Mouse (Mus musculus) hindbrain, embryonic 13.5 days (tissue): ENCODE results near the gene Prrx1. TPM values are rescaled to one million over a fixed set of nuclear protein-coding genes. Genes with fewer than 3 reads are reported as not detected.

Experiments used
- ATAC-seq: fragments of 200-750 bp; cut with Nextera tagmentation; 2 replicates; pipeline ENCODE4 v1.8.0; 2017; ENCODE audit warnings: moderate TSS enrichment; ENCODE audit not compliant: low FRiP score
- H3K27ac ChIP-seq: fragments of 300-500 bp; sonication (generic); 2 replicates; pipeline ENCODE4 v1.5.1; 2015; ENCODE audit warnings: inconsistent platforms, mild to moderate bottlenecking, moderate library complexity
- H3K27me3 ChIP-seq: fragments of 300-500 bp; sonication (generic); 2 replicates; pipeline ENCODE4 v1.6.1; 2015; ENCODE audit warnings: mild to moderate bottlenecking, inconsistent platforms
- H3K36me3 ChIP-seq: fragments of 300-500 bp; sonication (generic); 2 replicates; pipeline ENCODE4 v1.6.1; 2015; ENCODE audit warnings: mild to moderate bottlenecking, inconsistent platforms
- H3K4me1 ChIP-seq: fragments of 300-500 bp; sonication (generic); replicated peaks from 2 replicates; pipeline ENCODE4 v1.6.1; 2015; ENCODE audit warnings: inconsistent platforms
- H3K4me2 ChIP-seq: fragments of 300-500 bp; sonication (generic); 2 replicates; pipeline ENCODE4 v1.6.1; 2015; ENCODE audit warnings: inconsistent platforms, mild to moderate bottlenecking, moderate library complexity
- H3K4me3 ChIP-seq: fragments of 300-500 bp; sonication (generic); 2 replicates; pipeline ENCODE4 v1.5.1; 2015; ENCODE audit warnings: mild to moderate bottlenecking, inconsistent platforms
- H3K9ac ChIP-seq: fragments of 300-500 bp; sonication (generic); 2 replicates; pipeline ENCODE4 v1.6.1; 2015; ENCODE audit warnings: mild to moderate bottlenecking, inconsistent platforms
- H3K9me3 ChIP-seq: fragments of 300-500 bp; sonication (generic); 2 replicates; pipeline ENCODE4 v1.6.1; 2016; ENCODE audit warnings: inconsistent platforms
- WGBS: fragments of 180-500 bp; shearing (Covaris S2); methylation state at CpG from one replicate; pipeline ENCODE4 v1.1.7; 2015; 5-methylcytosine and 5-hydroxymethylcytosine counted together
- polyA plus RNA-seq: library from polyadenylated mRNA; unstranded; fragments of >200 nt; fragmentation: Nextera tagmentation; extraction: Ambion mirVana; gene quantifications from 2 replicates; pipeline ENCODE4 v1.2.1, GENCODE M21; 2015

The Prrx1 gene
- polyA plus RNA-seq, 1 experiment from 2014 or later = 6.4 TPM

DNA sequence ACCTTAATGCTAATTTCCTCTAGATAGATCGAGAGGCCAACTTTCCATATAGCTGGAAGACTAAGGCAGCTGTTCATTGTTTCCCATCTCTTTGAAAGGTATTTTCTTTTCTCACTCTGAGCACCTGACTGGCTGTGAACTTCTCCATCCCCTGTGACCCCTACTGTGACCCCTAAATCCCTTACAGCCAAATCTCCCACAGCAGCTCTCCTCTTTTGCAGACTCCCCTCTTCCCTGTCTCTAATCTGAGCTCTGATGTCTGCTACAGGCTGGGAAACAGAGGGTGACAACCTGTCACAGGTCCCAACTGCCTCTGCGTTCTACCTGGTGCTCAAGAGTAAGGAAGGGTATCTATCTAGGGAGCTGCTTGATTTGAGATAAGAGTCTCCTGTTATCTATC is 4.0 kb downstream of the Prrx1 start:
- Histone ChIP-seq H3K4me2 (no peak overlapping the region), H3K9ac (no peak overlapping the region), H3K27me3 (peaks cover 99% of the 10 kb centered on the region), H3K9me3 (no peaks in the 10 kb centered on the region), H3K27ac (no peak overlapping the region), H3K4me1 (peaks cover 37% of the 10 kb centered on the region), H3K4me3 (0 out of 2 replicates have a peak overlapping the region, but pooled peaks have one; percentile 14), H3K36me3 (no peaks in the 10 kb centered on the region)
- WGBS = 7% methylated on average over 2 of the region's 2 CpGs
- ATAC-seq = no peak

DNA sequence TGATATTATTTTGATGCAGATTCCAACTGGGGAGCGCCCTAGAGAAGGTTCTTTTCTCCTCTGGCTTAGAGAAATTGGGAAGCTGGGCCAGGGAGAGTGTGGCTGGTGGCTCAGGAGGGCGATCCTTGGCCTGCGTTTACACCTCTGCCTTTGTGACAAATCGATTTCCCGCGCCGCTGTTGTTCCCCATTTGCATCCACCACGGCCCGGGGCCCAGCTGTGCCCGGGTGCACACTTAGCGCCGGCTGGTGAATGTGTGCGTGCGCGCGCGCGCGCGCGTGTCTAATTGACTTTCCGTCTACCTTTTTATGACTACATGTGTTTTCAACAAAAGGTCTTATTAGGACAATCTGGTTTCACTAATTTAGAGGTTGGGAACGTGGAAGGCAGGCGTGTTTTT is 4.9 kb downstream of the Prrx1 start:
- H3K4me1 ChIP-seq = peaks cover 29% of the 10 kb centered on the region
- H3K4me2 ChIP-seq = peak overlapping the region; percentile 50
- no peak overlapping the region for H3K27ac ChIP-seq
- peak overlapping the region; percentile 29; the same call in 1 of the 2 replicates for H3K9ac ChIP-seq
- ATAC-seq = no peak
- WGBS = under 1% methylated on average over 24 of the region's 24 CpGs
- H3K36me3 ChIP-seq = no peaks in the 10 kb centered on the region
- peak overlapping the region; percentile 28 for H3K4me3 ChIP-seq
- H3K9me3 ChIP-seq = no peaks in the 10 kb centered on the region
- H3K27me3 ChIP-seq = peaks cover 96% of the 10 kb centered on the region

DNA sequence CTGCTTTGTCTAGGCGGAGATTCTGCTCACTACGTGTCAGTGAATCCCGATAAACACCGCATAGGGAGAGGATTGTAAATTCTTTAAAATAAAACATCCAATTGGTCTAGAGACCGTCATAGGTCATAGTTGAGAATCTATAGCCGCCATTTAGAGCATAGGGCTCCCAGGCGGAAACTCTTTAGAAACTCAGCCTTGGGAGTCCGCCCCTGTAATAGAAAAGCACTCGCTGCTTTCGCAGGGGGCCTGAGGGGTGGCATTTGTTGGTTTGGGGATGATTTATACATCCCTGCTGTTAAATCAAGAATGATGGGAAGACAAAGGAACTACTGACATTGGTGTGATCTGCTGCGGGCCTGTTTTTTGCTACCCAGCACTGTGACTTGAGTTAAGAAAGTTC is 5.8 kb downstream of the Prrx1 start:
- peaks cover 20% of the 10 kb centered on the region for H3K4me1 ChIP-seq
- H3K36me3 ChIP-seq = no peaks in the 10 kb centered on the region
- no peak overlapping the region for H3K9ac ChIP-seq
- peaks cover 94% of the 10 kb centered on the region for H3K27me3 ChIP-seq
- no peaks in the 10 kb centered on the region for H3K9me3 ChIP-seq
- WGBS = 9% methylated on average over 11 of the region's 11 CpGs
- no peak overlapping the region for H3K27ac ChIP-seq
- H3K4me3 ChIP-seq = no peak overlapping the region
- no peak overlapping the region for H3K4me2 ChIP-seq
- no peak for ATAC-seq

DNA sequence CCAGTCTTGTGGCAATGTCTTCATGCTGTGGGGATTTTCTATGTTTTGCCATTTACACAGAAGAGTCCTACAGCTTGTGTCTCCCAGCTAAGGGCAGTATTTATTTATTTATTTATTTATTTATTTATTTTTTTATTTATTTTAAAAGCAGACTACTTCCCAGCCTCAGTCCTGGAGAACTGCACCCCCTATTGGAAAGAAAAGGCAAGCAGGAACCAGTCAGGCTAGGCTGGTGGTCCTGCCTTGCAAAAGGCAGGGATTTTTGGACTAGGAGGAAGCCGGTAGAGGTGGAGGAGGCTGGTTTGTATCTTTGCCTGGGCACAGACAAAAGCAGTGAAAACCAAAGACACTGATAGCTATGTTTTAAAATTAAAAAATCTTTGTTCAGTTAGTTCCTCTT is 7.6 kb downstream of the Prrx1 start:
- H3K36me3 ChIP-seq = no peaks in the 10 kb centered on the region
- no peak overlapping the region for H3K27ac ChIP-seq
- peaks cover 5% of the 10 kb centered on the region; the same call in 1 of the 2 replicates for H3K4me1 ChIP-seq
- no peak overlapping the region for H3K4me3 ChIP-seq
- 31% methylated on average over 1 of the region's 1 CpGs for WGBS
- H3K27me3 ChIP-seq = peaks cover 80% of the 10 kb centered on the region
- no peak for ATAC-seq
- H3K9ac ChIP-seq = no peak overlapping the region
- H3K4me2 ChIP-seq = no peak overlapping the region
- H3K9me3 ChIP-seq = no peaks in the 10 kb centered on the region

DNA sequence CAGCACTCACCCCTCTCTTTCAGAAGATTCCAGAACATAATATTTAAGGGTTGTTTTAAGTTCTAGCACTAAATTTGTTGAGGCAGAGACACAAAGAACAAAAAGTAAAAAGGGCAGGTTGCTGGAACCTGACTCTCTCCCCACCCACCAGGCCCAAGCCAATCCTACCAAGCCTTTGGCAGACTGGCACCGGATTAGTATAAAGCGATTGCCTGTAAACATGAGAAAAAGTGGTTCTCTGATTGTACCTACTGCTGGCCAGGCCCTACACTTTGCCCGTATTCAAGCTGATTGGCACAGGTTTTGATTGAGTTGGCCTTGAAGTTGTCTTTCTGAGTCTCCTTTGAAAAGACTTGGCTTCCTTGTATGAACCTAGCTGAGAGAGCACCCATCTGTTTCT is 8.7 kb downstream of the Prrx1 start:
- no peak overlapping the region for H3K9ac ChIP-seq
- H3K4me2 ChIP-seq = no peak overlapping the region
- no peaks in the 10 kb centered on the region for H3K9me3 ChIP-seq
- peaks cover 69% of the 10 kb centered on the region for H3K27me3 ChIP-seq
- H3K4me3 ChIP-seq = no peak overlapping the region
- no peaks in the 10 kb centered on the region for H3K36me3 ChIP-seq
- ATAC-seq = no peak
- WGBS = 95% methylated on average over 3 of the region's 3 CpGs
- no peak overlapping the region for H3K27ac ChIP-seq
- H3K4me1 ChIP-seq = peaks cover 5% of the 10 kb centered on the region; the same call in 1 of the 2 replicates

DNA sequence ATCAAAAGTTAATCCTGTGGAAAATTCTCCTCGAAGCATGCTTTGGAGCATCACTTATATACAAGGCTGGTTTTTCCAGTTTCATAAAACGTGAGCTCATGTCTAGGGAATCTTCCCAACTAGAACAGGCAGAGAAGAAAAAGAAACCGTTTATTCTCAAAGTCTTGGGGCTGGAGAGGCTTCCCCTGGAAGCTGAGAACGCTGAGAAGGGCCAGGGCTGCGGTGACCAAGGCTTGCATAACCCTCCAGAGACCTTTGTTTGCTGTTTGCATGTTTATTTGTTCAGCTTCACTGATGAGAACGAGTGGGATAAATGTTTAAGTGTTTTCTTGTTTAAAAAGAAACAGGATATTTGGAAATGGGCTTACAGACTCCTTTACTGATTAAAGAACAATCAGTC is 11.2 kb downstream of the Prrx1 start:
- H3K4me3 ChIP-seq = no peak overlapping the region
- peaks cover 44% of the 10 kb centered on the region for H3K27me3 ChIP-seq
- H3K9ac ChIP-seq = no peak overlapping the region
- H3K4me1 ChIP-seq = no peaks in the 10 kb centered on the region
- H3K27ac ChIP-seq = no peak overlapping the region
- H3K36me3 ChIP-seq = no peaks in the 10 kb centered on the region
- H3K4me2 ChIP-seq = no peak overlapping the region
- no peak for ATAC-seq
- WGBS = 53% methylated on average over 6 of the region's 6 CpGs
- H3K9me3 ChIP-seq = no peaks in the 10 kb centered on the region

DNA sequence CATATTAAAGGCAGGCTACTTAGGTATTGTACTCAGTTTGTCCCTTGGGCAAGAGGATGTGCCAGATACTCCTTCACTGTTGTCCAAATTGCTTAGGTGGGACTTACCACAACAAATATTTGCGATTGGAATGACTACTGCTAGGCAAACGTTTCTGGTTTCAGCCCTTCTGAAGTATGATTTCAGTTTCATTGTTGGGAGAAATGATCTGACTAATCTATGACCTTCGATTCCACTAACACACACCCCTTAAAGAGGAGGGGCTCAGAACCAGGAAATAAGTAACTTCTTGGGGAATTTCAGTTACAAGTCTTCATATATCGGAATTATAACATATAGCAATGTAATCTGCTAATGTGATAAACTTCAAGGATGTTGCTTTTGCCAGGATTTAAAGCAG is 20.4 kb downstream of the Prrx1 start:
- no peak overlapping the region for H3K9ac ChIP-seq
- no peak for ATAC-seq
- no peaks in the 10 kb centered on the region for H3K27me3 ChIP-seq
- H3K9me3 ChIP-seq = no peaks in the 10 kb centered on the region
- WGBS = 92% methylated on average over 4 of the region's 4 CpGs
- no peak overlapping the region for H3K27ac ChIP-seq
- H3K4me1 ChIP-seq = no peaks in the 10 kb centered on the region
- H3K4me3 ChIP-seq = no peak overlapping the region
- H3K4me2 ChIP-seq = no peak overlapping the region
- H3K36me3 ChIP-seq = no peaks in the 10 kb centered on the region

DNA sequence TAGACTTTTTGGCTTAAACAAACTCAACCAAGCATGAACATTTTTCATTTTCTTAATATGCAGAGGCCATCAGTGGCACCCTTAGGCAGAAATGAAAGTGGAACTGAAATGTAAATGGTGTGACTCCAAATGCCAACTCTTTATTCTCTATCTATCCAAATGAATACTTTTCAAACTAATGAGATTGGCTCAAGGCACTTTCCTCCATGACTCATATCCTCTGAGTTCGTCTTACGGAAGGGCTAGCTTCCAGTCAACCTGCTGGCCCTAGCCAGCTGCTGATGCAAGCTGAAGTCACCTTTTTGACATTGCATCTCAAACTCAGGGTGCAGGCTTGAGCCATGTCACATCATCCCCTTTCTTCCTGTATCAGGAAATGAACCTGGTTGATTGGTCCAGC is 21.6 kb downstream of the Prrx1 start:
- H3K9ac ChIP-seq = no peak overlapping the region
- no peaks in the 10 kb centered on the region for H3K9me3 ChIP-seq
- WGBS = 80% methylated on average over 2 of the region's 2 CpGs
- no peak overlapping the region for H3K4me2 ChIP-seq
- no peak overlapping the region for H3K4me3 ChIP-seq
- H3K36me3 ChIP-seq = no peaks in the 10 kb centered on the region
- no peaks in the 10 kb centered on the region for H3K4me1 ChIP-seq
- no peaks in the 10 kb centered on the region for H3K27me3 ChIP-seq
- ATAC-seq = no peak
- H3K27ac ChIP-seq = no peak overlapping the region

DNA sequence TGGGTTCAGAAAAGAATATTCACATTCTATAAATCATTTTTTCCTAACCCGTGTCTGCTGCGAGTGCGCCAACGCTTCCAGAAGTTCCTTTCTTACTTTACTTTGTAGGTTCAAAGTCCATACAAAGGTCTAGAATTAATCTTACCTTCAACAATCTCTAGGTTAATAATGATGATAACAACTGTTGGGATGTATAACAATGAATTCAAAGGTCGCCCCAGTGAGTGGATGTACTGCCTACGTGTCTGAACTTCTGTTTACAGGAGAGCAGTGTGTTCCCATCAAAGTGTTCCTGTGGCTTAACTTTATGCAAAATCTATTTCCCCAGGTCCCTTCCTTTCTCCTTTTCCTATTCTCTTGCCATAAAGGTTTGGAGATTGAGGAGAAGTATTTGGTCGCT is 24.4 kb downstream of the Prrx1 start:
- Histone ChIP-seq H3K27me3 (no peaks in the 10 kb centered on the region), H3K4me1 (no peaks in the 10 kb centered on the region), H3K27ac (no peak overlapping the region), H3K4me2 (no peak overlapping the region), H3K9ac (no peak overlapping the region), H3K9me3 (no peaks in the 10 kb centered on the region), H3K4me3 (no peak overlapping the region), H3K36me3 (no peaks in the 10 kb centered on the region)
- ATAC-seq = no peak
- WGBS = 87% methylated on average over 7 of the region's 7 CpGs

DNA sequence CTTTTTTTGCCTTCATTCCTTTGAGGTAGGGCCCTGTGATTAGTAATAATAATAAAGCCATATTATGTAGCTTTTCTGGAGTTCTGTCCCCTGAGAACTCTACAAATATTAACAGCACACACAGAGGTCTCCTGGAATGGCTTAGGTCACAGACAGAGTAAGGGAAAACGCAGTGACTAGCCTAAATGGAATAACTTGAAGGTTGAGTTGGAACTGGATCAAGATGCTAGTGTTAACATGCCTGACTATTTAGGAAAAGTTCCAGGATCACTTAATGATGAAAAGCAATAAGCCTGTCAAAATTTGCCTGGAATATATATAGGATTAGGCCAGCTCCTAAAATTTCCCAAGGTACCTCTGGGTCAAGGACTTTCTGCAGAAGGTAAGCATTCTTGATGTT is 28.0 kb downstream of the Prrx1 start:
- no peak overlapping the region for H3K4me2 ChIP-seq
- H3K9me3 ChIP-seq = no peaks in the 10 kb centered on the region
- peaks cover 8% of the 10 kb centered on the region for H3K4me1 ChIP-seq
- no peak overlapping the region for H3K9ac ChIP-seq
- H3K27ac ChIP-seq = no peak overlapping the region
- no peak overlapping the region for H3K4me3 ChIP-seq
- 68% methylated on average over 1 of the region's 1 CpGs for WGBS
- ATAC-seq = no peak
- H3K27me3 ChIP-seq = no peaks in the 10 kb centered on the region
- H3K36me3 ChIP-seq = no peaks in the 10 kb centered on the region

DNA sequence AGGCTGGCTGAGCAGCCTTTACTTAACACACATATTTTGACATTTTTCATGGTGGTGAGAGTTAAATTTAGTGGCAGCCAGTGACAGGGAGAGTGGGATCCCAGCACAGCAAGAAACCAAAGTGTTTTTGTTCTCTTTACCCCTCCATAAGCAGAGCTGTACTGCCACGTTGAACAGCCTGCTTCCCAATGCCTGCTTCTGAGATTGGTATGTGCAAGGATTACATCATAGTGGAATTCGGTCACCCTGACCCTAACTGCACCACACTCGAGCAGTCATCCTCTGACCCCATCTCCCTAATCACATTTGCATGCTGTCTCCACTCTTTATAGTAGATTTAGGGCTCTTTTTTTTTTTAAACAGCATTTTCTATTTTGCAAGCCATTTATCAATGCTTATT is 28.4 kb downstream of the Prrx1 start:
- H3K36me3 ChIP-seq = no peaks in the 10 kb centered on the region
- peaks cover 8% of the 10 kb centered on the region for H3K4me1 ChIP-seq
- H3K4me3 ChIP-seq = no peak overlapping the region
- H3K27me3 ChIP-seq = no peaks in the 10 kb centered on the region
- no peak overlapping the region for H3K27ac ChIP-seq
- 40% methylated on average over 3 of the region's 3 CpGs for WGBS
- H3K9me3 ChIP-seq = no peaks in the 10 kb centered on the region
- ATAC-seq = no peak
- no peak overlapping the region for H3K9ac ChIP-seq
- no peak overlapping the region for H3K4me2 ChIP-seq

DNA sequence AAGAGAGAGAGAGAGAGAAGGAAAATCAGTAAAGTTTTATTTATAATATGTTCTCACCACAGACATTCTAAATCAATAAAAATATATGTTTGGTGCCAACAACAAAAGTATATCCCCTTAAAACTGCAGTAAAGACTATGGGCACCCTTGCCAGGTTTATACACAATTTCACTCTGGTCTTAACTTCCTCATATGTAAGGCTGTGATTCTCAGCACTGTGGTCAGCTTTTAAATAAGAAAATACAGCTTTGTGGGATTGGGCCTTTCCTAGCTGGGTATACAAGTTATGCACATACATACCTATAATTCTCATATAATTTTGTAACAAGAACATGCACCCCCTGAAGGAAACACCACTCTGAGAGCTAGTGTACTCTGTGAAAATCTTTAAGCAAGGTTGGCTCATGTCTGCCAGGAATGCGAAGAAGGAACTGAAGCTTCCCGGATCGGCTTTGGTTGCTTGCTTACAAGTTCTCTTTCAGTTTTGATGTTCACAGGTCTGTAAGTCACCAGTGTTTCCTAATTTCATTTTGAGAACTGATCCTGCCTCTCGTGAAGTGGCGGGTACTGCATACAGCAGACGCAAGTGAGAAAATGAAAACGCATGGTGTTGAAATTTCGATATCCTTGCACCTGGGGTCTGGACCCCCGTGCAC is 29.4 kb downstream of the Prrx1 start:
- Histone ChIP-seq H3K36me3 (no peaks in the 10 kb centered on the region), H3K4me2 (no peak overlapping the region), H3K27me3 (no peaks in the 10 kb centered on the region), H3K9ac (no peak overlapping the region), H3K4me1 (peaks cover 8% of the 10 kb centered on the region), H3K9me3 (no peaks in the 10 kb centered on the region), H3K4me3 (no peak overlapping the region), H3K27ac (no peak overlapping the region)
- no peak for ATAC-seq
- 92% methylated on average over 9 of the region's 9 CpGs for WGBS

DNA sequence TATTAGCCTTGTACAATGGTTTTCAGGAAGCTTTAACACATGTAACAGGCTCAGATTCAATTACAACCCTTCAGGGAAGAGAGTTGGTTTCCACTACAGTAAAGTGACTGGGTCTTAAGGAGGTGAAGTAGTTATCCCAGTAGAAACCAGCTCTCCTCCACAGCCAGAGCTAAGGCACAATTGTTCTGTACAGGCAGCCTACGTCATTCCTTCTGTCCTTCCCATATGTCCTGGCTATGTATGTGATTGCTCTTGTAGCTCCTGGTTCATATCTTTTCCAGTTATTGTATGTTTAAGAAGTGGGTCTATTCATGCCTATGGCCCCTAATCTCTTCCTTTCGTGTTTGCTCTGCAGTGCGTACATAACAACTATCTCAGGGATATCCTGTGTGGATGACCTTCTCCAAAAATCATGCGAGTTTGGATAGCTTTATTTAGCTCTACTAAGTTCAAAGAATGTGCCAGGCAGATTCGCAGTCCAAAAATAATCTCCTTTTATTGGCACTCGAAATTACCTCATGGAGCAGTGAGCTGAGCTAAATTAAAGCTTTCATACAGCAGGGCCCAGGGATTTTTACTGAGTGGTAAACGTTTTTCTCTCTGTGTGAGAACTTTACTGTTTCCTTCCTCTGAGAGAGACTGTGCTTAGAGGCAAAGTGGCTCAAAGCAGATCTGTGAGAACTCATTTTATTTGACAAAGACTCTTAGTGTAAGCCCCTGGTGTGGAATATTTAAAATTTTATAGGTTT is 31.9 kb downstream of the Prrx1 start:
- Histone ChIP-seq H3K36me3 (no peaks in the 10 kb centered on the region), H3K4me3 (no peak overlapping the region), H3K4me1 (peaks cover 8% of the 10 kb centered on the region), H3K9me3 (no peaks in the 10 kb centered on the region), H3K27me3 (no peaks in the 10 kb centered on the region), H3K9ac (no peak overlapping the region), H3K27ac (no peak overlapping the region), H3K4me2 (no peak overlapping the region)
- WGBS = 72% methylated on average over 7 of the region's 7 CpGs
- ATAC-seq = no peak
